Mouse (Mus musculus) mature B cell (primary cell): ENCODE measurements around the gene Tceanc2.

Experiments
- in situ Hi-C: fragments of 300-500 bp; cut with MboI; formaldehyde crosslinking; loops from 2 replicates; pipeline ENCODE4 v1.14.3; 2019

Tceanc2 gene

GRCm38 (mm10) chr4:107178830-107179490, at the start of gene Tceanc2:
Gene Tceanc2 (minus strand): TSS chr4:107179116.
- in situ Hi-C loops, result no loop called here

GRCm38 (mm10) chr4:107226313-107226712, 47.4 kb upstream of the Tceanc2 start:
- in situ Hi-C loops, result no loop called here

GRCm38 (mm10) chr4:107223225-107224204, 44.6 kb upstream of the Tceanc2 start:
- in situ Hi-C loops, result no loop called here

- in situ Hi-C loops, result no loop called here
Measured at GRCm38 (mm10) chr4:107221524-107221923, 42.6 kb upstream of the Tceanc2 start.

- in situ Hi-C loops, result no loop called here
Measured at GRCm38 (mm10) chr4:107217574-107217973, 38.7 kb upstream of the Tceanc2 start.

- in situ Hi-C loops, result no loop called here
Measured at GRCm38 (mm10) chr4:107213279-107214011, 34.5 kb upstream of the Tceanc2 start.

GRCm38 (mm10) chr4:107211936-107212335, 33.0 kb upstream of the Tceanc2 start:
- in situ Hi-C loops, result no loop called here

- in situ Hi-C loops, result no loop called here
Measured at GRCm38 (mm10) chr4:107211465-107211864, 32.5 kb upstream of the Tceanc2 start.

- in situ Hi-C loops, result no loop called here
Measured at GRCm38 (mm10) chr4:107210483-107211097, 31.7 kb upstream of the Tceanc2 start.

GRCm38 (mm10) chr4:107208880-107209279, 30.0 kb upstream of the Tceanc2 start, which contains the start of gene Ldlrad1:
Gene Ldlrad1 (plus strand): TSS chr4:107209180.
- in situ Hi-C loops, result no loop called here

- in situ Hi-C loops, result no loop called here
Measured at GRCm38 (mm10) chr4:107207016-107207415, 28.1 kb upstream of the Tceanc2 start.

- in situ Hi-C loops, result no loop called here
Measured at GRCm38 (mm10) chr4:107203001-107203400, 24.1 kb upstream of the Tceanc2 start.

- in situ Hi-C loops, result no loop called here
Measured at GRCm38 (mm10) chr4:107201779-107202178, 22.9 kb upstream of the Tceanc2 start.

- in situ Hi-C loops, result no loop called here
Measured at GRCm38 (mm10) chr4:107198072-107198471, 19.2 kb upstream of the Tceanc2 start.

- in situ Hi-C loops, result no loop called here
Measured at GRCm38 (mm10) chr4:107196454-107196853, 17.5 kb upstream of the Tceanc2 start.

- in situ Hi-C loops, result no loop called here
Measured at GRCm38 (mm10) chr4:107193841-107194240, 14.9 kb upstream of the Tceanc2 start.

- in situ Hi-C loops, result no loop called here
Measured at GRCm38 (mm10) chr4:107185703-107186102, 6.8 kb upstream of the Tceanc2 start.

GRCm38 (mm10) chr4:107183203-107183602, 4.3 kb upstream of the Tceanc2 start:
- in situ Hi-C loops, result no loop called here

GRCm38 (mm10) chr4:107182796-107183195, 3.9 kb upstream of the Tceanc2 start:
- in situ Hi-C loops, result no loop called here

- in situ Hi-C loops, result no loop called here
Measured at GRCm38 (mm10) chr4:107181866-107182265, 3.0 kb upstream of the Tceanc2 start.

GRCm38 (mm10) chr4:107180746-107181145, 1.8 kb upstream of the Tceanc2 start:
- in situ Hi-C loops, result no loop called here

- in situ Hi-C loops, result no loop called here
Measured at GRCm38 (mm10) chr4:107179561-107179960, 645 bp upstream of the Tceanc2 start.
